Mouse (Mus musculus): ENCODE measurements around the gene Zbtb48. TPM values are rescaled to one million over a fixed set of nuclear protein-coding genes. Genes with fewer than 3 reads are reported as not detected.

The Zbtb48 gene
- polyA plus RNA-seq, 1 experiment from 2014 or later = 23.4 TPM

GRCm38 (mm10) chr4:152024525-152024924, 2.9 kb downstream of the Zbtb48 start:
- H3K4me3 ChIP-seq = no peak overlapping the region
- H3K4me2 ChIP-seq (replicated peaks) = no peak overlapping the region
- peaks cover 55% of the 10 kb centered on the region for H3K36me3 ChIP-seq
- no peak overlapping the region for H3K27ac ChIP-seq (replicated peaks)
- WGBS = 95% methylated on average over 11 of the region's 11 CpGs
- ATAC-seq (ENCODE audit: low FRiP score, low read depth) = no peak
- H3K9me3 ChIP-seq = no peaks in the 10 kb centered on the region
- H3K9ac ChIP-seq (replicated peaks) = no peak overlapping the region
- no peaks in the 10 kb centered on the region for H3K27me3 ChIP-seq
- peaks cover 37% of the 10 kb centered on the region for H3K4me1 ChIP-seq

GRCm38 (mm10) chr4:152022506-152022905, 5.0 kb downstream of the Zbtb48 start:
- Histone ChIP-seq H3K4me3 (no peak overlapping the region), H3K9ac (replicated peaks) (no peak overlapping the region), H3K4me2 (replicated peaks) (no peak overlapping the region), H3K36me3 (peaks cover 68% of the 10 kb centered on the region), H3K4me1 (peaks cover 25% of the 10 kb centered on the region), H3K9me3 (no peaks in the 10 kb centered on the region), H3K27ac (replicated peaks) (no peak overlapping the region), H3K27me3 (no peaks in the 10 kb centered on the region)
- 88% methylated on average over 8 of the region's 8 CpGs for WGBS
- no peak for ATAC-seq (ENCODE audit: low FRiP score, low read depth)

- Histone ChIP-seq H3K9me3 (no peaks in the 10 kb centered on the region), H3K36me3 (peaks cover 68% of the 10 kb centered on the region)
- WGBS = 80% methylated on average over 12 of the region's 12 CpGs
Observed at GRCm38 (mm10) chr4:152021568-152022097, 5.8 kb downstream of the Zbtb48 start.

GRCm38 (mm10) chr4:152020024-152020423, 7.4 kb downstream of the Zbtb48 start:
- no peak overlapping the region for H3K9ac ChIP-seq (replicated peaks)
- H3K4me2 ChIP-seq (replicated peaks) = no peak overlapping the region
- no peak overlapping the region for H3K27ac ChIP-seq (replicated peaks)
- H3K36me3 ChIP-seq = peaks cover 70% of the 10 kb centered on the region
- no peak overlapping the region for H3K4me3 ChIP-seq
- H3K9me3 ChIP-seq = no peaks in the 10 kb centered on the region
- H3K4me1 ChIP-seq = 0 out of 2 replicates have a peak, but pooled peaks cover 5% of the 10 kb centered on the region
- no peaks in the 10 kb centered on the region for H3K27me3 ChIP-seq
- WGBS = 93% methylated on average over 21 of the region's 21 CpGs
- ATAC-seq (ENCODE audit: low FRiP score, low read depth) = no peak

More at GRCm38 (mm10) chr4:152021568-152022097, 5.8 kb downstream of the Zbtb48 start:
- Histone ChIP-seq H3K27ac (replicated peaks) (no peak overlapping the region), H3K27me3 (no peaks in the 10 kb centered on the region), H3K4me1 (peaks cover 20% of the 10 kb centered on the region), H3K4me3 (no peak overlapping the region), H3K9ac (replicated peaks) (no peak overlapping the region), H3K4me2 (replicated peaks) (no peak overlapping the region)
- ATAC-seq (ENCODE audit: low FRiP score, low read depth) = no peak

GRCm38 (mm10) chr4:152019073-152019472, 8.4 kb downstream of the Zbtb48 start:
- no peak for ATAC-seq (ENCODE audit: low FRiP score, low read depth)
- no peak overlapping the region for H3K27ac ChIP-seq (replicated peaks)
- no peaks in the 10 kb centered on the region for H3K27me3 ChIP-seq
- peaks cover 68% of the 10 kb centered on the region for H3K36me3 ChIP-seq
- no peak overlapping the region for H3K4me3 ChIP-seq
- H3K4me1 ChIP-seq = no peaks in the 10 kb centered on the region
- no peak overlapping the region for H3K4me2 ChIP-seq (replicated peaks)
- WGBS = 85% methylated on average over 6 of the region's 6 CpGs
- no peaks in the 10 kb centered on the region for H3K9me3 ChIP-seq
- no peak overlapping the region for H3K9ac ChIP-seq (replicated peaks)

GRCm38 (mm10) chr4:152013036-152013813, 14.2 kb downstream of the Zbtb48 start:
- Histone ChIP-seq H3K9ac (replicated peaks) (no peak overlapping the region), H3K4me2 (replicated peaks) (no peak overlapping the region), H3K9me3 (no peaks in the 10 kb centered on the region), H3K4me3 (no peak overlapping the region), H3K4me1 (peaks cover 23% of the 10 kb centered on the region), H3K36me3 (peaks cover 10% of the 10 kb centered on the region; the same call in 1 of the 2 replicates), H3K27ac (replicated peaks) (no peak overlapping the region), H3K27me3 (peaks cover 32% of the 10 kb centered on the region)
- no peak for ATAC-seq (ENCODE audit: low FRiP score, low read depth)
- 88% methylated on average over 12 of the region's 12 CpGs for WGBS

GRCm38 (mm10) chr4:152012109-152012508, 15.4 kb downstream of the Zbtb48 start:
- H3K27me3 ChIP-seq = peaks cover 43% of the 10 kb centered on the region
- 93% methylated on average over 16 of the region's 16 CpGs for WGBS
- H3K36me3 ChIP-seq = peaks cover 9% of the 10 kb centered on the region; the same call in 1 of the 2 replicates
- peaks cover 33% of the 10 kb centered on the region for H3K4me1 ChIP-seq
- no peak overlapping the region for H3K4me3 ChIP-seq
- ATAC-seq (ENCODE audit: low FRiP score, low read depth) = no peak
- no peak overlapping the region for H3K27ac ChIP-seq (replicated peaks)
- H3K9ac ChIP-seq (replicated peaks) = no peak overlapping the region
- no peak overlapping the region for H3K4me2 ChIP-seq (replicated peaks)
- no peaks in the 10 kb centered on the region for H3K9me3 ChIP-seq

- H3K4me1 ChIP-seq = peaks cover 33% of the 10 kb centered on the region
Observed at GRCm38 (mm10) chr4:152011171-152011760, 16.2 kb downstream of the Zbtb48 start.

GRCm38 (mm10) chr4:152010707-152011134, 16.8 kb downstream of the Zbtb48 start:
- Histone ChIP-seq H3K27me3 (peaks cover 52% of the 10 kb centered on the region), H3K36me3 (peaks cover 9% of the 10 kb centered on the region; the same call in 1 of the 2 replicates), H3K4me3 (peak overlapping the region; percentile 69), H3K4me2 (replicated peaks) (peak overlapping the region; percentile 100), H3K27ac (replicated peaks) (no peak overlapping the region), H3K9ac (replicated peaks) (peak overlapping the region; percentile 20; the same call in 1 of the 2 replicates), H3K9me3 (no peaks in the 10 kb centered on the region), H3K4me1 (peaks cover 33% of the 10 kb centered on the region)
- ATAC-seq (ENCODE audit: low FRiP score, low read depth) = no peak
- WGBS = 5% methylated on average over 13 of the region's 13 CpGs

More at GRCm38 (mm10) chr4:152011171-152011760, 16.2 kb downstream of the Zbtb48 start:
- ATAC-seq (ENCODE audit: low FRiP score, low read depth) = no peak
- Histone ChIP-seq H3K9ac (replicated peaks) (0 out of 2 replicates have a peak overlapping the region, but pooled peaks have one; percentile 20), H3K27me3 (peaks cover 52% of the 10 kb centered on the region), H3K27ac (replicated peaks) (no peak overlapping the region), H3K9me3 (no peaks in the 10 kb centered on the region), H3K36me3 (peaks cover 9% of the 10 kb centered on the region; the same call in 1 of the 2 replicates), H3K4me3 (peak overlapping the region; percentile 69; the same call in 1 of the 2 replicates), H3K4me2 (replicated peaks) (peak overlapping the region; percentile 100)
- WGBS = 74% methylated on average over 8 of the region's 8 CpGs

GRCm38 (mm10) chr4:152010091-152010706, 17.3 kb downstream of the Zbtb48 start:
- H3K9me3 ChIP-seq = no peaks in the 10 kb centered on the region
- H3K4me1 ChIP-seq = peaks cover 33% of the 10 kb centered on the region
- peak overlapping the region; percentile 69 for H3K4me3 ChIP-seq
- peak overlapping the region; percentile 61; the same call in 1 of the 2 replicates for H3K9ac ChIP-seq (replicated peaks)
- 4% methylated on average over 10 of the region's 10 CpGs for WGBS
- peaks cover 6% of the 10 kb centered on the region; the same call in 1 of the 2 replicates for H3K36me3 ChIP-seq
- peaks cover 52% of the 10 kb centered on the region for H3K27me3 ChIP-seq
- no peak overlapping the region for H3K27ac ChIP-seq (replicated peaks)
- 0 out of 2 replicates have a peak, but pooled peaks have one; percentile 17 for ATAC-seq (ENCODE audit: low FRiP score, low read depth)
- peak overlapping the region; percentile 100 for H3K4me2 ChIP-seq (replicated peaks)

- Histone ChIP-seq H3K4me2 (replicated peaks) (peak overlapping the region; percentile 100), H3K4me1 (peaks cover 33% of the 10 kb centered on the region), H3K36me3 (no peaks in the 10 kb centered on the region), H3K9me3 (no peaks in the 10 kb centered on the region), H3K9ac (replicated peaks) (peak overlapping the region; percentile 61), H3K27me3 (peaks cover 52% of the 10 kb centered on the region), H3K4me3 (peak overlapping the region; percentile 69), H3K27ac (replicated peaks) (peak overlapping the region; percentile 56)
- ATAC-seq (ENCODE audit: low FRiP score, low read depth) = peak; percentile 32
- under 1% methylated on average over 106 of the region's 115 CpGs for WGBS
Observed at GRCm38 (mm10) chr4:152009076-152010051, 18.1 kb downstream of the Zbtb48 start.
